Mouse (Mus musculus): Measurements from ENCODE around the gene Slc9c1.

Gene Slc9c1

GRCm38 (mm10) chr16:45629497-45630105, 94.5 kb downstream of the Slc9c1 start:
- no peak for DNase-seq

GRCm38 (mm10) chr16:45630347-45630960, 95.3 kb downstream of the Slc9c1 start:
- peak; percentile 81 for DNase-seq

GRCm38 (mm10) chr16:45632420-45632819, 97.3 kb downstream of the Slc9c1 start:
- no peak for DNase-seq

GRCm38 (mm10) chr16:45635826-45636225, 100.7 kb downstream of the Slc9c1 start:
- DNase-seq = no peak

GRCm38 (mm10) chr16:45640070-45640762, 105.1 kb downstream of the Slc9c1 start:
- no peak for DNase-seq

- DNase-seq = no peak
These were observed 106.2 kb downstream of the Slc9c1 start for GRCm38 (mm10) chr16:45641301-45641700.

- no peak for DNase-seq
These were observed 108.8 kb downstream of the Slc9c1 start for GRCm38 (mm10) chr16:45643944-45644343.

GRCm38 (mm10) chr16:45644380-45644779, 109.3 kb downstream of the Slc9c1 start:
- DNase-seq = no peak

- DNase-seq = no peak
These were observed 116.4 kb downstream of the Slc9c1 start for GRCm38 (mm10) chr16:45651497-45651896.

GRCm38 (mm10) chr16:45653009-45653933, 118.2 kb downstream of the Slc9c1 start:
- DNase-seq = no peak

- DNase-seq = peak; percentile 9
These were observed 118.8 kb downstream of the Slc9c1 start, which contains the start of gene BC016579 for GRCm38 (mm10) chr16:45653934-45654332. Gene BC016579, minus strand, starts transcription at chr16:45654068.

GRCm38 (mm10) chr16:45654465-45654864, 119.4 kb downstream of the Slc9c1 start:
- no peak for DNase-seq
